Mouse (Mus musculus) liver, adult (tissue): ENCODE data around the gene Tmem141.

Source experiments
- GATA4 ChIP-seq: IDR thresholded peaks from 2 replicates; pipeline ENCODE4 v1.6.1; 2014; ENCODE audit warnings: mild to moderate bottlenecking, low read length; ENCODE audit not compliant: insufficient replicate concordance

The Tmem141 gene

GRCm38 (mm10) chr2:25576028-25576850 is 45.6 kb downstream of the Tmem141 start:
- TF ChIP-seq GATA4: no peak

- no peak for TF ChIP-seq GATA4
These were observed 46.3 kb downstream of the Tmem141 start for GRCm38 (mm10) chr2:25575432-25576027.

GRCm38 (mm10) chr2:25574579-25575431 is 47.0 kb downstream of the Tmem141 start, which contains the start of the genes Mamdc4 and Phpt1:
Gene Mamdc4, minus strand, starts transcription at chr2:25574845.
Gene Phpt1, minus strand, starts transcription at chr2:25575224.
- TF ChIP-seq GATA4: no peak; the same call in 1 of the 2 replicates

- no peak for TF ChIP-seq GATA4
These were observed 47.7 kb downstream of the Tmem141 start for GRCm38 (mm10) chr2:25574136-25574535.

- TF ChIP-seq GATA4: no peak
These were observed 48.7 kb downstream of the Tmem141 start for GRCm38 (mm10) chr2:25573068-25573467.

- no peak for TF ChIP-seq GATA4
These were observed 50.6 kb downstream of the Tmem141 start for GRCm38 (mm10) chr2:25571221-25571620.
